Mouse (Mus musculus): Measurements from ENCODE around the gene Tbcel. TPM values are rescaled to one million over a fixed set of nuclear protein-coding genes. Genes with fewer than 3 reads are reported as not detected.

Gene Tbcel
- total RNA-seq, 2 experiments from 2014 or later = 48.6 to 48.9 TPM

DNA sequence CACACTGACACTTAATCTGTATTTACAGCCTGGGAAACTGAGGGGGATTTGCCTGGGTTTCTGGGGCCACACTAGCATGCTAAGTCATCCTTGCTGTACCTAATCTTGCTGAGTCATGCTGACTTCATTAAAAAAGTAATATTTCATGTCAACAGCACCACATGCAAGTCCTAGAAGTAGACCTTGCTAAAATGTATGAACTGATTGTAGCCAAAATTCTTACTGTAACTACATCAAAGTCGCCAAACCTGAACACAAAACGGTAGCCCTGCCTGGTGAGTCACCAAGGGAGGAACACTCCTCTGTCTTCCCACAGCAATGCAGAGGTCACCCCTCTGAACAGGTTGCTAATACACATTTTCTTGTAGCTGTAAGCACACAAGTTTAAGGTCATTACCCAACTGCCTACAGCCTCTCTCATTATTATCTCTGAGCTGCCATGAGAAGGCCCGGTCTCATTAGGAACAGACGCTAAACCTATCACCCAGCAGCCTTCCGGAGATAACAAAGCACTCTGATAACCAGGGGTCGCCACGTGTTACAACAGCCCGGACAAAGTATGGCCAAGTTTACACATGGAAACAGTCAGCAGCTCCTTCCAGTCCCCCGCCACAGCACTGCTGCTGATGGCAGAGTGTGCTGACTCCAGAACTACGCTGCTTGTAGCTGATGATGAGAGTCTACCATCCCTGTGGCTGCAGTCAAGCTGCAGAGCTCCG lies 46.1 kb downstream of the Tbcel start:
- TF ChIP-seq CTCF (IDR thresholded peaks at IDR 0.05) = no peak
- H3K27ac ChIP-seq = no peak overlapping the region
- H3K4me3 ChIP-seq = no peak overlapping the region
- DNase-seq (ENCODE audit: extremely low spot score in 1 of 2, low spot score in 2 of 2) = no peak
- intact Hi-C loops (cut with DNase I) = no loop called here

DNA sequence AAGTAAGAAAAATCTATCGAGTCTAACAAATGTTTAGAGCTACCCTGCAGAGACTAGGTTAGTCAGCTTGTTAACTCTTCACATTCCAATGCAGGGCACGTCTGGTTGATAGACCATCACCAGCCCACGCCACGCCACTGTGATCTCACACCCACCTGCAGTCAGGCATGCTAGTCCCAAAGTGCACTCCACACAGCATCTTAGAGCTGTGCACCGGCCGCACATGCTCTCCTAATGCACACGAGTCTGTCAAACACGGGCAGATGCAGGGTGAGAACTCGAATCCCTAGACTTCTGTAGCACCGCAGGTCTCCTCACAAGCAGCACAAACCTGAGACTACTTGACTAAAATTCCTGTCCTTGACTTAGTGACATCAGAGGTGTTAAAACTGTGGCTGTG lies 47.3 kb downstream of the Tbcel start:
- H3K4me3 ChIP-seq = no peak overlapping the region
- H3K27ac ChIP-seq = no peak overlapping the region
- intact Hi-C loops (cut with DNase I) = no loop called here
- no peak for TF ChIP-seq CTCF (IDR thresholded peaks at IDR 0.05)
- no peak for DNase-seq (ENCODE audit: extremely low spot score in 1 of 2, low spot score in 2 of 2)

GRCm38 (mm10) chr9:42459736-42460135 lies 47.9 kb downstream of the Tbcel start:
- Histone ChIP-seq H3K4me3 (no peak overlapping the region), H3K27ac (no peak overlapping the region)
- intact Hi-C loops (cut with DNase I) = no loop called here
- no peak for TF ChIP-seq CTCF (IDR thresholded peaks at IDR 0.05)
- no peak for DNase-seq (ENCODE audit: extremely low spot score in 1 of 2, low spot score in 2 of 2)

- Histone ChIP-seq H3K4me3 (no peak overlapping the region), H3K27ac (no peak overlapping the region)
- intact Hi-C loops (cut with DNase I) = no loop called here
- TF ChIP-seq CTCF (IDR thresholded peaks at IDR 0.05) = no peak
- DNase-seq (ENCODE audit: extremely low spot score in 1 of 2, low spot score in 2 of 2) = no peak
Observed at GRCm38 (mm10) chr9:42458741-42459515, 48.7 kb downstream of the Tbcel start.

DNA sequence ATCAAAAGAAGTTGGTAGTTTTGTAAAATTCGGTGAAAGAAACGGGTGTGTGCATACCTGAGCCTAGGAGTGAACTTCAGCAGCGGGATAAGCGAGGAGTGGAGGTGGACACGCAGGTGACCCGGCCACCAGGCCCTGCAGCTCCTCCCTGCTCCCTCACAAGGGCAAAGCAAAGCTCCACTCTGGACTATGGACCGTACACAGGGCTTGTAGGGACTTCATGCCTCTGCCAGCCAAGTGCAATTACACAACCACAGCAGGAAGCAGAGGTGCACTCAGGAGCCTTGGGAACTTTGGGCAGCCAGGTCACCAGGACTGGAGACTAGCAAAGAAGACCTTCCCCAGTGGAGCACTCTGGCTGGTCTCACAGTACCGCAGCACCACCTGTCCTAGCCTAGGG lies 50.1 kb downstream of the Tbcel start:
- Histone ChIP-seq H3K27ac (no peak overlapping the region), H3K4me3 (no peak overlapping the region)
- TF ChIP-seq CTCF (IDR thresholded peaks at IDR 0.05) = no peak
- intact Hi-C loops (cut with DNase I) = no loop called here
- DNase-seq (ENCODE audit: extremely low spot score in 1 of 2, low spot score in 2 of 2) = no peak

DNA sequence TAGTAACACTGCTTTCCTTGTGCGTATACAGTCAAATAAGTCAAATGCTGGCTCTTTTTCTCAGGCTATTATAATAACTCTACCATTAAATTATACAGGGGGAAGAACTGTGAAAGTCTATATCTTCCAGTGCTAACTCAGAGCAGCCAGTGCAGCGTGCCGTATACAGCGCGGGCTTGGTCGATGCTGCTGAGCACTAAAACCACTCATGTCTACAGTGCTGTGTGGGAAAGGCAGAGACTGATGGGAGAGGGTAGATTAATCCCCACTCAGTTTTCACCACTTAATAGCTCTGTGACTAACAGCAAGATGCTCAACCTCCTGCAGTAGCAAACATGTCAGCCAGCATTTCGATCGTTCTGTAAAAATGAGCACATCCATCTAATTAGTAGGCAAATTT lies 53.2 kb downstream of the Tbcel start:
- DNase-seq (ENCODE audit: extremely low spot score in 1 of 2, low spot score in 2 of 2) = no peak
- intact Hi-C loops (cut with DNase I) = no loop called here
- Histone ChIP-seq H3K4me3 (no peak overlapping the region), H3K27ac (no peak overlapping the region)
- TF ChIP-seq CTCF (IDR thresholded peaks at IDR 0.05) = no peak

DNA sequence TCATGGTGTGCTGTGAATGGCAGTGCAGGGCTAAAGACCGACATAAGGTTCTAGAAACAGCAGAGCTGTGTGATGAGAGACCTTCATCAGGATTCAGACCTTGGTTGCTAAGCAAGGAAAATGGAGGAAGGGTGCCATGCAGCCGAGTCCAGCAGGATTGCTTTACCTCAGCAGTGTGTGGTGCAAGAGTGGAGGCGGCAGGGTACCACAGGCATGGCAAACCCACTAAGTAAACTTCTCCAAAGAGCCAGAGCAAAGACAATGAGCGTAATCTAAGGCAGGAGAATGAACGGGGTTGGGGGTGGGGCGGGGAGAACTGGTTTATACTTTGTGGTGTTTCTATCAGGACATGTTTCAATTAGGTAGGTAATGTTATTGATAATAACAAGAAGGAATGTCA lies 58.6 kb downstream of the Tbcel start:
- Histone ChIP-seq H3K27ac (no peak overlapping the region), H3K4me3 (no peak overlapping the region)
- no peak for TF ChIP-seq CTCF (IDR thresholded peaks at IDR 0.05)
- intact Hi-C loops (cut with DNase I) = no loop called here
- no peak for DNase-seq (ENCODE audit: extremely low spot score in 1 of 2, low spot score in 2 of 2)

DNA sequence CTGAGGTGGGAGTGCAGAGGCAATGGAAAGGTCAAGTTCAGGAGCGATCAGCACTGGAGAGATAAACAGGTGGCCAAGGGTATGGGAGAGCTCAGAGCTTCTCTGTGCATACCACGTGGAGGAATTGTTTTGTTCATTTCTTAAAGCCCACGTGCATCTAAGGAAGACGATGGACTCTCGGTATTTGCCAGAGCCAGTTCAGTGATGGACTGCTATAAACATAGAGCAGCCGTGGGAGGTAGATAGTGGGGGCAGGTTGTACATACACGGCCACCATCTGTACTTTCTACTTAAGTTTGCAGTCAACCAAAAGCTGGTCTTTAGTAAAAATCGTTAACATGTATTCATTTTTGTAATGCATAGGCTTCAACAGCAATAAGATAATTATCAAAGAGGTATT lies 65.5 kb downstream of the Tbcel start:
- no peak overlapping the region for H3K27ac ChIP-seq
- DNase-seq (ENCODE audit: extremely low spot score in 1 of 2, low spot score in 2 of 2) = no peak
- TF ChIP-seq CTCF (IDR thresholded peaks at IDR 0.05) = no peak
- no peak overlapping the region for H3K4me3 ChIP-seq
- intact Hi-C loops (cut with DNase I) = no loop called here

DNA sequence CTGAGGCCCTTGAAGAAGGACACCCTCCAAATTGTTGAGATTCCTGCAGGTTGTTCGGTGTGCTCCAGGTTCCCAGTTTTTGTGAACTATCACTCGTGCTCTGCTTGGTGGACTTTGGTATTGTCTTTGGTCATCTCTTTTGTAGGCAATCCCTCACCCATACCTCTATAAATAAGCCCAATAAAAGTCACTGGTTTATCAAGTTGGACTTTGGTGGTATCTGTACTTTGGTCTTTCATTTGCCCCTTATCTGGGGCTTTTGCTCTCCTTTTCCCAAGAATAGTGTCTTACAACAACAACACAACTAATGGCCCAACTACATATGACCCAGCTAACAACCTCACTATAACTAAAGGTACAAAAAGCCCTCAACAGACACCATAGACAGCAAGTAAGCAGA lies 66.4 kb downstream of the Tbcel start:
- no peak overlapping the region for H3K27ac ChIP-seq
- DNase-seq (ENCODE audit: extremely low spot score in 1 of 2, low spot score in 2 of 2) = no peak
- intact Hi-C loops (cut with DNase I) = no loop called here
- H3K4me3 ChIP-seq = no peak overlapping the region
- TF ChIP-seq CTCF (IDR thresholded peaks at IDR 0.05) = no peak

GRCm38 (mm10) chr9:42439446-42439845 lies 68.2 kb downstream of the Tbcel start:
- H3K4me3 ChIP-seq = no peak overlapping the region
- DNase-seq (ENCODE audit: extremely low spot score in 1 of 2, low spot score in 2 of 2) = no peak
- H3K27ac ChIP-seq = no peak overlapping the region
- intact Hi-C loops (cut with DNase I) = no loop called here
- TF ChIP-seq CTCF (IDR thresholded peaks at IDR 0.05) = no peak

GRCm38 (mm10) chr9:42432155-42432554 lies 75.5 kb downstream of the Tbcel start:
- Histone ChIP-seq H3K4me3 (no peak overlapping the region), H3K27ac (no peak overlapping the region)
- TF ChIP-seq CTCF (IDR thresholded peaks at IDR 0.05) = peak; percentile 47
- no peak for DNase-seq (ENCODE audit: extremely low spot score in 1 of 2, low spot score in 2 of 2)
- intact Hi-C loops (cut with DNase I) = no loop called here

- no peak for TF ChIP-seq CTCF (IDR thresholded peaks at IDR 0.05)
- no peak overlapping the region for H3K4me3 ChIP-seq
- intact Hi-C loops (cut with DNase I) = no loop called here
- H3K27ac ChIP-seq = no peak overlapping the region
- no peak for DNase-seq (ENCODE audit: extremely low spot score in 1 of 2, low spot score in 2 of 2)
Observed at GRCm38 (mm10) chr9:42431606-42432005, 76.0 kb downstream of the Tbcel start.
